Mouse (Mus musculus): Measurements from ENCODE around the gene Fblim1. TPM values are rescaled to one million over a fixed set of nuclear protein-coding genes. Genes with fewer than 3 reads are reported as not detected.

Fblim1 gene
- total and polyA plus RNA-seq, 2 experiments from 2014 or later, result 22.5 to 25.6 TPM

GRCm38 (mm10) chr4:141617299-141617698 is 11.4 kb upstream of the Fblim1 start:
- ATAC-seq (no peak), DNase-seq (ENCODE audit: low spot score) (peak; percentile 77)
- WGBS, result 8% methylated on average over 20 of the region's 20 CpGs
- H3K9me3 ChIP-seq (ENCODE audit: low read length), result no peaks in the 10 kb centered on the region
- H3K4me3 ChIP-seq (ENCODE audit: low read length), result no peak overlapping the region
- H3K27ac ChIP-seq, result no peak overlapping the region
- H3K9ac ChIP-seq (replicated peaks; ENCODE audit: low read length), result no peak overlapping the region
- no peaks in the 10 kb centered on the region for H3K27me3 ChIP-seq (ENCODE audit: insufficient read depth, low read length)
- TF ChIP-seq CTCF (IDR thresholded peaks at IDR 0.05; ENCODE audit: low read depth), result peak; percentile 65
- no peaks in the 10 kb centered on the region for H3K36me3 ChIP-seq (ENCODE audit: insufficient read depth, low read length)
- H3K4me2 ChIP-seq (ENCODE audit: low read depth, low read length), result peak overlapping the region; percentile 50
- peaks cover 8% of the 10 kb centered on the region for H3K4me1 ChIP-seq (ENCODE audit: insufficient read depth, low read length)

DNA sequence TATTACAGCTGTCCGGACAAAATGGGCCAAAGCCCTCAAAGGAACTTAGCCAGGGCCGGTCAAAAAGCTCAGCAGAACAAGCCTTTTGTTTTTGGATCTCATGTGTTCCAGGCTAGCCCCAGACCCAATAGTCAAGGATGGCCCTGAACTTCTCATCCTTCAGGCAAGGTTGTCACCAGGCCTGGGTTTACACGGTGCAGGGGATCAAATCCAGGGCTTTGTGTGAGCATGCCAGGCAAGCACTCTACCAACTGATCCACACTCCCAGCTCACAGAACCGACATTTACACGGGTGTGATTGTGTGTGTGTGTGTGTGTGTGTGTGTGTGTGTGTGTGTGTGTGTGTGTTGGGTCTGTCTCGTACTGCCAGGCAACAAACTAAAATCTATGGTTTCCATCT is 10.9 kb upstream of the Fblim1 start:
- Histone ChIP-seq H3K27me3 (ENCODE audit: insufficient read depth, low read length) (no peaks in the 10 kb centered on the region), H3K4me1 (ENCODE audit: insufficient read depth, low read length) (peaks cover 8% of the 10 kb centered on the region), H3K4me3 (ENCODE audit: low read length) (no peak overlapping the region), H3K36me3 (ENCODE audit: insufficient read depth, low read length) (no peaks in the 10 kb centered on the region), H3K4me2 (ENCODE audit: low read depth, low read length) (no peak overlapping the region), H3K9ac (replicated peaks; ENCODE audit: low read length) (no peak overlapping the region), H3K27ac (no peak overlapping the region), H3K9me3 (ENCODE audit: low read length) (no peaks in the 10 kb centered on the region)
- no peak for ATAC-seq
- TF ChIP-seq CTCF (IDR thresholded peaks at IDR 0.05; ENCODE audit: low read depth), result no peak
- WGBS, result 71% methylated on average over 6 of the region's 6 CpGs
- no peak for DNase-seq (ENCODE audit: low spot score)

- ATAC-seq (peak; percentile 41; the same call in 1 of the 2 replicates), DNase-seq (ENCODE audit: low spot score) (peak; percentile 48)
- peaks cover 8% of the 10 kb centered on the region for H3K4me1 ChIP-seq (ENCODE audit: insufficient read depth, low read length)
- H3K4me3 ChIP-seq (ENCODE audit: low read length), result no peak overlapping the region
- H3K36me3 ChIP-seq (ENCODE audit: insufficient read depth, low read length), result no peaks in the 10 kb centered on the region
- no peaks in the 10 kb centered on the region for H3K9me3 ChIP-seq (ENCODE audit: low read length)
- H3K4me2 ChIP-seq (ENCODE audit: low read depth, low read length), result no peak overlapping the region
- H3K27me3 ChIP-seq (ENCODE audit: insufficient read depth, low read length), result no peaks in the 10 kb centered on the region
- no peak overlapping the region for H3K27ac ChIP-seq
- no peak for TF ChIP-seq CTCF (IDR thresholded peaks at IDR 0.05; ENCODE audit: low read depth)
- H3K9ac ChIP-seq (replicated peaks; ENCODE audit: low read length), result no peak overlapping the region
- 60% methylated on average over 14 of the region's 14 CpGs for WGBS
Observed at GRCm38 (mm10) chr4:141614946-141615345, 9.1 kb upstream of the Fblim1 start.

DNA sequence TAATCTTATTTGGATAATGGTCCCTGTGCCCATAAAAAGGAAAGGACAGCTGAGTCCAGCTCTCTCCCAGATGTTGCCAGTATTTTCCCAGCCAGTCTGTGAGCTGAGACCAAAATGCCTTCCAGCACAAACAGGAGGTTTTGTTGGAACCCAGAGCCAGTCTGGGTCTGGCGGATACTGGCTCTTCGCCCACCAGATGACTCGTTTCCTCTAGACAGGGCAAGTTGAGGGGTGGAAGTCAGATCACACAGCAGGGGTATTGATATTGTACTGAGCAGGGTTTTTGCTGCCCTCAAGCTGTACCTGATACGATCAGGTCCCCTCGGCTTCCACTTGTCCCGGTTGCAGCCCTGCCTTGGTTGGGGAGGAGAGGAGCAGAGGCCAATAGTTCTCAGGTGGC is 3.6 kb upstream of the Fblim1 start:
- no peak overlapping the region for H3K27ac ChIP-seq
- no peaks in the 10 kb centered on the region for H3K4me1 ChIP-seq (ENCODE audit: insufficient read depth, low read length)
- TF ChIP-seq CTCF (IDR thresholded peaks at IDR 0.05; ENCODE audit: low read depth), result no peak
- H3K36me3 ChIP-seq (ENCODE audit: insufficient read depth, low read length), result no peaks in the 10 kb centered on the region
- H3K4me2 ChIP-seq (ENCODE audit: low read depth, low read length), result no peak overlapping the region
- H3K4me3 ChIP-seq (ENCODE audit: low read length), result no peak overlapping the region
- ATAC-seq (no peak), DNase-seq (ENCODE audit: low spot score) (no peak)
- no peaks in the 10 kb centered on the region for H3K27me3 ChIP-seq (ENCODE audit: insufficient read depth, low read length)
- H3K9ac ChIP-seq (replicated peaks; ENCODE audit: low read length), result no peak overlapping the region
- no peaks in the 10 kb centered on the region for H3K9me3 ChIP-seq (ENCODE audit: low read length)
- whole genome bisulfite sequencing, result 64% methylated on average over 6 of the region's 6 CpGs

DNA sequence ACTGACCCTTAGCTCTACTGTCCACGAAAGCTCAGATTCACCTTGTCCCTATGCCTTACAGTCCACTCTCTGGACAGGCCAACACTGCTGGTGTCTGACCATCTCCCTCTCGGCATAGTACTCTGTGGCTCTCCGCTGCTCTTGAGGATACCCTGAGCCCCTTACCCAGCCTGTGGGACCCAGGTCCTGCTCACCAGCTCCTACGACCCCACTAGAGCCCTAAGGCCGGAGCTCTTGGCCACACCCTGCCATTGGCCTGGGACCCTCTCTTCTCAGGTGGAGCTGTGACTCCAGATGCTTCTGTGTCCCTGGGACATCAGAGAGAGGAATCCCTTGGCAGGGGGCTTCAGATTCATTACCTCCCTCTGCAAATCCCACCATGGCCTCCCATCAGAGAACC is 475 bp downstream of the Fblim1 start:
- TF ChIP-seq CTCF (IDR thresholded peaks at IDR 0.05; ENCODE audit: low read depth), result no peak
- H3K4me3 ChIP-seq (ENCODE audit: low read length), result no peak overlapping the region
- no peak overlapping the region for H3K9ac ChIP-seq (replicated peaks; ENCODE audit: low read length)
- WGBS, result 88% methylated on average over 5 of the region's 5 CpGs
- ATAC-seq (no peak), DNase-seq (ENCODE audit: low spot score) (no peak)
- no peaks in the 10 kb centered on the region for H3K9me3 ChIP-seq (ENCODE audit: low read length)
- no peaks in the 10 kb centered on the region for H3K4me1 ChIP-seq (ENCODE audit: insufficient read depth, low read length)
- H3K27me3 ChIP-seq (ENCODE audit: insufficient read depth, low read length), result no peaks in the 10 kb centered on the region
- no peak overlapping the region for H3K4me2 ChIP-seq (ENCODE audit: low read depth, low read length)
- H3K36me3 ChIP-seq (ENCODE audit: insufficient read depth, low read length), result no peaks in the 10 kb centered on the region
- H3K27ac ChIP-seq, result no peak overlapping the region

DNA sequence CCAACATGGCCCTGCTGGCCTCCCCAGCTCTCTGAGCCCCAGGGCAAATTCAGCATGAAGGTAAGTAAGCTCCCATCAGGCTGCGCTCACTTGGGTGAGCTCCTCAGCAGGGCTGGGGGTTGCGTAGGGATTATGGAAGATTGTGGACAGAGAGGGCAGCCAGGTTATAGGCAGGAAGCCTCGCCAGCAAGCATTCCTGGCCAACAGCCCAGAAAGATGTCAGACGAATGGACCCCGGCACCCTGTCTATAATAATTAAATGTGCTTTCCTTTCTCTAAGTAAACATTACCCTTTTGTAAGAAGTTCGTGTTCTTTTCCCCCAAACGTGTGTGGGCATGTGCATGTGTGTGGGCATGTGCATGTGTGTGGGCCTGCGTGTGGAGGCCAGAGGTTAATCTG is 1.4 kb downstream of the Fblim1 start:
- H3K36me3 ChIP-seq (ENCODE audit: insufficient read depth, low read length), result no peaks in the 10 kb centered on the region
- ATAC-seq (no peak), DNase-seq (ENCODE audit: low spot score) (no peak)
- H3K9ac ChIP-seq (replicated peaks; ENCODE audit: low read length), result no peak overlapping the region
- H3K4me3 ChIP-seq (ENCODE audit: low read length), result no peak overlapping the region
- 48% methylated on average over 8 of the region's 8 CpGs for WGBS
- no peaks in the 10 kb centered on the region for H3K27me3 ChIP-seq (ENCODE audit: insufficient read depth, low read length)
- H3K9me3 ChIP-seq (ENCODE audit: low read length), result no peaks in the 10 kb centered on the region
- no peak overlapping the region for H3K27ac ChIP-seq
- TF ChIP-seq CTCF (IDR thresholded peaks at IDR 0.05; ENCODE audit: low read depth), result no peak
- no peaks in the 10 kb centered on the region for H3K4me1 ChIP-seq (ENCODE audit: insufficient read depth, low read length)
- no peak overlapping the region for H3K4me2 ChIP-seq (ENCODE audit: low read depth, low read length)

DNA sequence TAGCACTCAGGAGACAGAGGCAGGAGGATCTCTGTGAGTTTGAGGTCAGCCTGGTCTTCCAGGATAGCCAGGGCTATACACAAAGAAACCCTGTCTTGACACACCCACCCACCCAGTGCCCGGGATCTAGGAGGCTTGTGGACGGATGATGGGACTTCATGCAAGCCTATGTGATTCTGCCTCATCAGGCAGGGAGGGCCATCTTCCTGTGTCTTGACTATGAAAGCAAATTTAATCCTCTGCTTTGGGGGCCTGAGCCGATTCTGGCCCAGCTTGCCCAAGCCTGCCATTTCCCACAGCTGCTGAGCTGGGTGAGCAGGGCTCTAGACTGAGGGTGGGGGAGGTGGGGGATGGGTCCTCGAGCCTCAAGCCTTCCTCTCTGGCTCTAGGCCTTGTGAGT is 2.0 kb downstream of the Fblim1 start:
- Histone ChIP-seq H3K27ac (no peak overlapping the region), H3K4me3 (ENCODE audit: low read length) (no peak overlapping the region), H3K27me3 (ENCODE audit: insufficient read depth, low read length) (no peaks in the 10 kb centered on the region), H3K9ac (replicated peaks; ENCODE audit: low read length) (no peak overlapping the region), H3K9me3 (ENCODE audit: low read length) (no peaks in the 10 kb centered on the region), H3K4me1 (ENCODE audit: insufficient read depth, low read length) (no peaks in the 10 kb centered on the region), H3K36me3 (ENCODE audit: insufficient read depth, low read length) (no peaks in the 10 kb centered on the region), H3K4me2 (ENCODE audit: low read depth, low read length) (no peak overlapping the region)
- WGBS, result 74% methylated on average over 4 of the region's 4 CpGs
- DNase-seq (ENCODE audit: low spot score) (no peak), ATAC-seq (no peak)
- no peak for TF ChIP-seq CTCF (IDR thresholded peaks at IDR 0.05; ENCODE audit: low read depth)
